Mouse (Mus musculus): ENCODE data around the gene Arl4a.

Gene Arl4a

DNA sequence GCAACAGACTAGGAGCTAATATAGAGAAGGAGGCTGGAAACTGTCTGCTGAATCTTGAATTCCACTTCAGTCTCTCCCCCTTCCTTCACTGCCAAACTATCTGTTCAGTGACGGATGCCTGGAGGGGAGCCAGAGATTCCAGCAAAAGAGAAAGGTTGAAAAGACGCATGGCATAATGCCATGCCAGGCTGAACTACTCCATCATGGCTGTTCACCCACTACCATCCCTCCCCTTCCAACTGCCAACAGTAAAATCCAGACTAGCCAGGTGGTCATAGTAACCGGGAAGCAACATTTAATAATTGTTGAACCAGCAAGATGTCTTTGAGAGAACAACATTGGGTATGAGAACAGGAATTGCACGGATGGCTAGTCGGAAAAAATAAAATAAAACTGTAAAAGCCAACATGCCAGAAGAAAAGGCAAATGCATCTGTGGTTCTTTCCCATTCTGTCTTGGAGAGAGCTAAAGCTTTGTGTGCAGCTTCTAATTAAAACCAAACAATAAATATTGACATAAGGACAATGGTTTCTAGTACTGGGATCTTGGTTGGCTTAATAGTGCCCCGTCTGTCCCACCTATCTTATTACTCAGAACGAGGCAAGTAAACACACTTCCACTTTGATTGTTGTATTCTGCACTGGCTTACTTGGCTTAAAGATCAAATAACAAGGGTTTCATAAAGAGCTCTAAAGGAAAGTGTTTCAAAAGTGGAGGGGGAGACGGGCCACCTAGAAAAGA is 79.7 kb downstream of the Arl4a start:
- DNase-seq = peak; percentile 10 to 11

DNA sequence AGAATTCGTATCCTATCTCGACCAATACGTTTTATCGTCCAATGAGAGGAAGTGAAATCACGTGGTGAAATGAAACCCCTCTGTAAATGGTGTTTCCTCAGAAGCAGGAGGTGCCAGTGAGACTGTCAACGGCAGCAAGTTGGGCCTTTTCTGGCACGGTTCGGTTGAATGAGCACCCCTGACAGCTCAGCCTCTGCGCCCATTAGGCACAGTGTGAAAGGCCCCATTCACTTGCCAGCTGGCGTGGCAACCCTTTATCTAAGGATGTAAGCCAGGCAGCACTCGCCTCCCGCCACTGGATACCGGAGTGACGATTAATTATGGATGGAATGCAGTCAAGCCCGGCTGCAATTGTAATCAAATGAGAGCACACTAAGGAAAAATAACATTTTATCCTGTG is 81.4 kb downstream of the Arl4a start:
- DNase-seq = peak; percentile 47 to 48
